Mouse (Mus musculus) CH12.LX (cell line): ENCODE measurements around the gene Zfp36. TPM values are rescaled to one million over a fixed set of nuclear protein-coding genes. Genes with fewer than 3 reads are reported as not detected.
A peak's percentile ranks its signal among the peaks of the same experiment; 100 is the strongest.

Experiments used
- DNase-seq: peaks from one replicate; pipeline ENCODE4 v3.0.0-alpha.2; 2013; ENCODE audit errors: extremely low read depth
- H3K27ac ChIP-seq: 2 replicates; pipeline ENCODE4 v1.5.1; 2012; ENCODE audit warnings: low read depth, mild to moderate bottlenecking, control low read depth, moderate library complexity; ENCODE audit not compliant: insufficient read depth
- H3K27me3 ChIP-seq: replicated peaks from 2 replicates; pipeline ENCODE3; 2012; ENCODE audit warnings: inconsistent platforms
- H3K36me3 ChIP-seq, 2 experiments: replicated peaks in 1 of 2; 2 replicates each; pipeline versions ENCODE3 to v1.6.1; 2012; ENCODE audit warnings: inconsistent platforms in 1 of 2, low read length in 1 of 2, mild to moderate bottlenecking in 1 of 2, mixed read lengths in 1 of 2, moderate library complexity in 1 of 2; ENCODE audit not compliant: control insufficient read depth in 1 of 2, insufficient read depth in 1 of 2
- H3K4me1 ChIP-seq, 2 experiments: 2 replicates each; pipeline ENCODE4 v1.6.1; 2012; ENCODE audit warnings: inconsistent platforms in 1 of 2, moderate library complexity in 1 of 2; ENCODE audit not compliant: insufficient read depth in 2 of 2, control insufficient read depth in 1 of 2
- H3K4me2 ChIP-seq: 2 replicates; pipeline ENCODE4 v1.6.1; 2012; ENCODE audit warnings: low read depth, mild to moderate bottlenecking, control low read depth; ENCODE audit not compliant: poor library complexity, insufficient read depth, severe bottlenecking
- H3K4me3 ChIP-seq, 3 experiments: fragments of 150-350 bp in 1 of 3; sonication (generic) in 1 of 3; replicated peaks in 1 of 3; 2 replicates each; pipeline versions ENCODE3 to v1.5.1; 2011 to 2012; ENCODE audit warnings: low read depth in 2 of 3, low read length in 2 of 3, mild to moderate bottlenecking in 2 of 3, moderate library complexity in 2 of 3, control low read depth in 1 of 3, improper control_type of control experiment in 1 of 3, inconsistent platforms in 1 of 3, mixed read lengths in 1 of 3; ENCODE audit not compliant: poor library complexity in 1 of 3
- H3K79me2 ChIP-seq: replicated peaks from 2 replicates; pipeline ENCODE4 v1.6.1; 2012; ENCODE audit warnings: mild to moderate bottlenecking, moderate library complexity; ENCODE audit not compliant: control insufficient read depth, poor library complexity, insufficient read depth, severe bottlenecking; ENCODE audit errors: extremely low read depth
- H3K9ac ChIP-seq: 2 replicates; pipeline ENCODE4 v1.6.1; 2012; ENCODE audit warnings: low read depth, mild to moderate bottlenecking, control low read depth, moderate library complexity; ENCODE audit not compliant: insufficient read depth
- H3K9me3 ChIP-seq: replicated peaks from 2 replicates; pipeline ENCODE3; 2012; ENCODE audit warnings: low read length, inconsistent platforms, mixed read lengths
- CTCF ChIP-seq, 2 experiments: IDR thresholded peaks in 1 of 2; conservative IDR thresholded peaks in 1 of 2; 2 replicates each; pipeline ENCODE4 v1.5.1; 2011 to 2012; ENCODE audit warnings: low read depth in 2 of 2, low read length in 2 of 2, improper control_type of control experiment in 1 of 2, inconsistent platforms in 1 of 2, mild to moderate bottlenecking in 1 of 2, moderate library complexity in 1 of 2
- E2F4 ChIP-seq: IDR thresholded peaks from 2 replicates; pipeline ENCODE4 v1.6.1; 2011; ENCODE audit warnings: low read depth, low read length, improper control_type of control experiment; ENCODE audit not compliant: insufficient replicate concordance
- ETS1 ChIP-seq: conservative IDR thresholded peaks from 2 replicates; pipeline ENCODE4 v1.6.1; 2012; ENCODE audit warnings: low read depth, mild to moderate bottlenecking, inconsistent platforms, low read length, improper control_type of control experiment, moderate library complexity
- GABPA ChIP-seq: IDR thresholded peaks from 2 replicates; pipeline ENCODE4 v1.6.1; 2012; ENCODE audit warnings: low read depth, low read length, improper control_type of control experiment, inconsistent platforms; ENCODE audit not compliant: insufficient replicate concordance
- HCFC1 ChIP-seq: IDR thresholded peaks from 2 replicates; pipeline ENCODE4 v1.6.1; 2012; ENCODE audit warnings: low read depth, mild to moderate bottlenecking, inconsistent platforms, low read length, improper control_type of control experiment
- IRF4 ChIP-seq: IDR thresholded peaks from 2 replicates; pipeline ENCODE4 v1.6.1; 2014; ENCODE audit warnings: low read depth, mild to moderate bottlenecking, inconsistent platforms, low read length, improper control_type of control experiment
- JUN ChIP-seq: IDR thresholded peaks from 2 replicates; pipeline ENCODE4 v1.6.1; 2011; ENCODE audit warnings: low read depth, mild to moderate bottlenecking, low read length, improper control_type of control experiment, moderate library complexity; ENCODE audit not compliant: insufficient read depth
- JUND ChIP-seq: conservative IDR thresholded peaks from 2 replicates; pipeline ENCODE4 v1.6.1; 2011; ENCODE audit warnings: low read depth, low read length, improper control_type of control experiment
- KAT2A ChIP-seq: IDR thresholded peaks from 2 replicates; pipeline ENCODE4 v1.6.1; 2012; ENCODE audit warnings: low read length, improper control_type of control experiment, inconsistent platforms; ENCODE audit not compliant: insufficient replicate concordance
- MAFK ChIP-seq: IDR thresholded peaks from 2 replicates; pipeline ENCODE4 v1.6.1; 2011; ENCODE audit warnings: low read length, improper control_type of control experiment; ENCODE audit not compliant: insufficient replicate concordance
- NRF1 ChIP-seq: IDR thresholded peaks from 2 replicates; pipeline ENCODE4 v1.6.1; 2014; ENCODE audit warnings: low read depth, mild to moderate bottlenecking, inconsistent platforms, low read length, improper control_type of control experiment, moderate library complexity
- POLR2A ChIP-seq: IDR thresholded peaks from 2 replicates; pipeline ENCODE4 v1.6.1; 2011; ENCODE audit warnings: low read depth, mild to moderate bottlenecking, improper control_type of control experiment, low read length
- RAD21 ChIP-seq: IDR thresholded peaks from 2 replicates; pipeline ENCODE4 v1.6.1; 2011; ENCODE audit warnings: low read depth, mild to moderate bottlenecking, low read length, improper control_type of control experiment, moderate library complexity
- SIN3A ChIP-seq: IDR thresholded peaks from 2 replicates; pipeline ENCODE4 v1.6.1; 2012; ENCODE audit warnings: low read length, improper control_type of control experiment, inconsistent platforms
- SMC3 ChIP-seq: IDR thresholded peaks from 2 replicates; pipeline ENCODE4 v1.6.1; 2011; ENCODE audit warnings: low read depth, low read length, improper control_type of control experiment
- TBP ChIP-seq: conservative IDR thresholded peaks from 2 replicates; pipeline ENCODE4 v1.6.1; 2011; ENCODE audit warnings: low read depth, low read length, improper control_type of control experiment
- TCF12 ChIP-seq: IDR thresholded peaks from 2 replicates; pipeline ENCODE4 v1.6.1; 2014; ENCODE audit warnings: low read depth, mild to moderate bottlenecking, inconsistent platforms, low read length, improper control_type of control experiment
- USF1 ChIP-seq: IDR thresholded peaks from 2 replicates; pipeline ENCODE4 v1.6.1; 2014; ENCODE audit warnings: low read depth, mild to moderate bottlenecking, inconsistent platforms, low read length, improper control_type of control experiment
- ZC3H11A ChIP-seq: IDR thresholded peaks from 2 replicates; pipeline ENCODE4 v1.6.1; 2012; ENCODE audit warnings: low read depth, mild to moderate bottlenecking, inconsistent platforms, low read length, improper control_type of control experiment
- ZKSCAN1 ChIP-seq: IDR thresholded peaks from 2 replicates; pipeline ENCODE4 v1.6.1; 2012; ENCODE audit warnings: low read depth, inconsistent platforms, low read length, improper control_type of control experiment, borderline replicate concordance
- ZMIZ1 ChIP-seq: IDR thresholded peaks from 2 replicates; pipeline ENCODE4 v1.6.1; 2012; ENCODE audit warnings: low read depth, mild to moderate bottlenecking, inconsistent platforms, low read length, improper control_type of control experiment
- ZNF384 ChIP-seq: IDR thresholded peaks from 2 replicates; pipeline ENCODE4 v1.6.1; 2012; ENCODE audit warnings: low read depth, low read length, improper control_type of control experiment, inconsistent platforms
- dilution Hi-C: fragments of 300-500 bp; cut with MboI; formaldehyde crosslinking; loops from 2 replicates; pipeline ENCODE4 v1.14.3; 2020; ENCODE audit warnings: low sequenced_read_pairs; ENCODE audit not compliant: extremely low pct_unique_long_range_greater_than_20kb, extremely low pct_ligation_motif_present
- in situ Hi-C: fragments of 300-500 bp; cut with MboI; formaldehyde crosslinking; loops from 3 replicates; pipeline ENCODE4 v1.14.3; 2019; ENCODE audit warnings: low sequenced_read_pairs, low pct_ligation_motif_present, low pct_unique_long_range_greater_than_20kb, mixed read lengths
- polyA plus RNA-seq: library from polyadenylated mRNA; unstranded; fragments of >175 nt; gene quantifications from 2 replicates; pipeline ENCODE4 v1.2.1, GENCODE M21; 2012; ENCODE audit warnings: low read depth; ENCODE audit not compliant: insufficient read length
- total RNA-seq, 2 experiments: library from RNA; depleted of rRNA; stranded (reverse); fragments of 300-350 nt in 1 of 2; fragments of >200 nt in 1 of 2; gene quantifications; 2 replicates each; pipeline ENCODE4 v1.2.3; 2012 to 2014

Zfp36 gene
- total and polyA plus RNA-seq, 3 experiments = 1.9 to 9.9 (median 2.8) TPM

DNA sequence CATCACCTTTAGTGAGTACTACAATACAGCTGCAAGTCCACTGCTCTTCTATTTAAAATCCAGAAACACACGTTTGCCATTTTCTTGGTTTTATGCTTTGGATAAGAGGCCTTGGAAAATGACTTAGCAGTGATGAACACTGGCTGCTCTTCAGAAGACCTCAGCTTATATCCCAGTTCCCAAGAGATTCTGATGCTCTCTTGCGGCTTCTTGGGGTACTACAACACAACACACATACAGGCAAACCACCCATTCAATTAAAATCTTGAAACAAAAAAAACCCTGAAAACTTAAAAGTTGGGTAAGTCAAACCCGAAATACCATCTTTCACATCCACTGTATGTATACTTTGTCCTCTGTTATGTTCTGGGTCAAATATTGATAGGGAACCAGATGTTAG, 17.9 kb upstream of the Zfp36 start:
- no peak overlapping the region for H3K4me3 ChIP-seq
- no peak overlapping the region for H3K9ac ChIP-seq
- dilution Hi-C loops = no loop called here
- H3K27me3 ChIP-seq = no peaks in the 10 kb centered on the region
- DNase-seq = peak; percentile 55
- H3K36me3 ChIP-seq = peaks cover 64 to 81% of the 10 kb centered on the region in 2 experiments
- no peak for TF ChIP-seq ZNF384
- TF ChIP-seq SMC3 = peak; percentile 54
- no peak for TF ChIP-seq NRF1
- no peak for TF ChIP-seq ETS1
- peak; percentile 40 for TF ChIP-seq RAD21
- TF ChIP-seq CTCF (conservative IDR thresholded peaks at IDR 0.05 in 1 of 2, IDR thresholded peaks at IDR 0.05 in 1 of 2; ENCODE audit: low read depth in 2 of 2, low read length in 2 of 2) = peak; percentile 34 to 66
- TF ChIP-seq KAT2A = no peak
- no peaks in the 10 kb centered on the region for H3K9me3 ChIP-seq
- H3K27ac ChIP-seq = no peak overlapping the region
- in situ Hi-C loops = no loop called here
- H3K4me2 ChIP-seq = no peak overlapping the region
- peaks cover 9% of the 10 kb centered on the region; the same call in 1 of the 2 replicates for H3K79me2 ChIP-seq
- H3K4me1 ChIP-seq = peaks cover 0 to 5% of the 10 kb centered on the region in 2 experiments; a peak in 1 of 4 replicates

DNA sequence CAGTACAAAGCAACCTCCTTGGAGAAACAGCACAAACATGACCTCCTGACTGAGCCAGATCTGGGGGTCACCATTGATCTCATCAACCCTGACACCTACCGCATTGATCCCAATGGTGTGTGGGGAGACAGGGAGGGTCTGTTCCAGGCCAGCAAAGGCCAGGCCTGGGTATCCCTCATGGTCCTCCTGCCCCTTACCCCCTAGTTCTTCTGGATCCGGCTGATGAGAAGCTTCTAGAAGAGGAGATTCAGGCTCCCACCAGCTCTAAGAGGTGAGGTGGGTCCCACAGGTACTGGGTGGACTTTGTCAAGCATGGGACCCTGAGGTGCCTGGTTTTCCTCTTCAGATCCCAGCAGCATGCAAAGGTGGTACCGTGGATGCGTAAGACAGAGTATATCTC, 15.4 kb upstream of the Zfp36 start:
- H3K9me3 ChIP-seq = no peaks in the 10 kb centered on the region
- in situ Hi-C loops = no loop called here
- peaks cover 0 to 11% of the 10 kb centered on the region in 2 experiments; a peak in 2 of 4 replicates for H3K4me1 ChIP-seq
- no peak overlapping the region for H3K4me2 ChIP-seq
- H3K9ac ChIP-seq = no peak overlapping the region
- TF ChIP-seq IRF4 = no peak
- no peak for TF ChIP-seq POLR2A
- no peak for TF ChIP-seq ZKSCAN1
- no peak for TF ChIP-seq JUN
- TF ChIP-seq ZMIZ1 = no peak
- TF ChIP-seq MAFK = no peak
- no peak for TF ChIP-seq GABPA
- TF ChIP-seq TBP = no peak
- TF ChIP-seq ZC3H11A = no peak
- TF ChIP-seq KAT2A = no peak
- no peak for TF ChIP-seq NRF1
- no peak for TF ChIP-seq ETS1
- TF ChIP-seq USF1 = no peak
- TF ChIP-seq HCFC1 = no peak
- no peak for TF ChIP-seq ZNF384
- no peak for TF ChIP-seq SIN3A
- TF ChIP-seq SMC3 = no peak
- no peak for TF ChIP-seq JUND
- no peak for TF ChIP-seq TCF12
- no peak for TF ChIP-seq E2F4
- no peak for DNase-seq
- no peak overlapping the region for H3K4me3 ChIP-seq
- no peak overlapping the region for H3K27ac ChIP-seq
- dilution Hi-C loops = no loop called here
- H3K27me3 ChIP-seq = no peaks in the 10 kb centered on the region
- H3K36me3 ChIP-seq = peaks cover 46 to 62% of the 10 kb centered on the region in 2 experiments
- H3K79me2 ChIP-seq = peaks cover 22% of the 10 kb centered on the region
